Mouse (Mus musculus): ENCODE data around the gene Foxc2. TPM values are rescaled to one million over a fixed set of nuclear protein-coding genes. Genes with fewer than 3 reads are reported as not detected.

The Foxc2 gene
- polyA plus RNA-seq, 2 experiments, result 9.7 to 14.3 TPM

- Histone ChIP-seq H3K4me3 (replicated peaks; ENCODE audit: low read length) (no peak overlapping the region), H3K36me3 (ENCODE audit: control insufficient read depth, insufficient read depth, low read length) (no peaks in the 10 kb centered on the region), H3K27me3 (ENCODE audit: control insufficient read depth, insufficient read depth, low read length) (peaks cover 100% of the 10 kb centered on the region), H3K9me3 (ENCODE audit: control insufficient read depth, low read length) (no peaks in the 10 kb centered on the region), H3K4me2 (replicated peaks; ENCODE audit: low read depth, low read length, severe bottlenecking) (no peak overlapping the region), H3K27ac (replicated peaks; ENCODE audit: low read depth, low read length) (no peak overlapping the region), H3K9ac (ENCODE audit: low read depth, low read length, severe bottlenecking) (no peak overlapping the region), H3K4me1 (ENCODE audit: control insufficient read depth, insufficient read depth, low read length) (peaks cover 12% of the 10 kb centered on the region)
- 26% methylated on average over 19 of the region's 19 CpGs for WGBS
- DNase-seq (ENCODE audit: low spot score) (no peak), ATAC-seq (ENCODE audit: low FRiP score, low read depth) (no peak)
- no peak for TF ChIP-seq POLR2A (IDR thresholded peaks at IDR 0.05; ENCODE audit: borderline replicate concordance, extremely low read depth, insufficient read depth, insufficient read length)
Observed at GRCm38 (mm10) chr8:121086004-121086900, 29.7 kb upstream of the Foxc2 start.

DNA sequence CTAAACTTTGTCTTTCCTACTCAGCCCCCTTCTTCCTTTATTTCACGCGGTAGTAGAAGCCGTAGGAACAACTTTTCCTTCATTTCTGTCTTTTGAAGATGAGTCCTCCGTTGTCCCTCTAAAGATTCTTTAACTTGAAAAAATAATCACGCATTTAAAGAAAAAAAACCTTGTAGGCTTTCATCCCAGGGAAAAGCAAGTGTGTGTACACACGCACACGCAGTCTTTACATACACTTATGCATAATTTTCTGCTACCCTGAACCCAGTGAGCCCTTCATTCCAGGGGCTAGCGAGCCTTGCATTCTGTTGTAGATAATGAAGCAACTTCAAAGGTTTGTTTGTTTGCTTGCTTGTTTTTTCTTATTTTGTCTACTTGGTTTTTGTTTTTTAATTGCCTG is 27.7 kb upstream of the Foxc2 start:
- DNase-seq (ENCODE audit: low spot score), result no peak
- no peaks in the 10 kb centered on the region for H3K36me3 ChIP-seq (ENCODE audit: control insufficient read depth, insufficient read depth, low read length)
- no peak overlapping the region for H3K4me2 ChIP-seq (replicated peaks; ENCODE audit: low read depth, low read length, severe bottlenecking)
- H3K4me3 ChIP-seq (replicated peaks; ENCODE audit: low read length), result no peak overlapping the region
- peaks cover 94% of the 10 kb centered on the region for H3K27me3 ChIP-seq (ENCODE audit: control insufficient read depth, insufficient read depth, low read length)
- TF ChIP-seq POLR2A (IDR thresholded peaks at IDR 0.05; ENCODE audit: borderline replicate concordance, extremely low read depth, insufficient read depth, insufficient read length), result no peak
- H3K9ac ChIP-seq (ENCODE audit: low read depth, low read length, severe bottlenecking), result no peak overlapping the region
- ATAC-seq (ENCODE audit: low FRiP score, low read depth), result no peak
- H3K9me3 ChIP-seq (ENCODE audit: control insufficient read depth, low read length), result no peaks in the 10 kb centered on the region
- no peak overlapping the region for H3K27ac ChIP-seq (replicated peaks; ENCODE audit: low read depth, low read length)
- 4% methylated on average over 8 of the region's 8 CpGs for WGBS
- peaks cover 6% of the 10 kb centered on the region for H3K4me1 ChIP-seq (ENCODE audit: control insufficient read depth, insufficient read depth, low read length)

DNA sequence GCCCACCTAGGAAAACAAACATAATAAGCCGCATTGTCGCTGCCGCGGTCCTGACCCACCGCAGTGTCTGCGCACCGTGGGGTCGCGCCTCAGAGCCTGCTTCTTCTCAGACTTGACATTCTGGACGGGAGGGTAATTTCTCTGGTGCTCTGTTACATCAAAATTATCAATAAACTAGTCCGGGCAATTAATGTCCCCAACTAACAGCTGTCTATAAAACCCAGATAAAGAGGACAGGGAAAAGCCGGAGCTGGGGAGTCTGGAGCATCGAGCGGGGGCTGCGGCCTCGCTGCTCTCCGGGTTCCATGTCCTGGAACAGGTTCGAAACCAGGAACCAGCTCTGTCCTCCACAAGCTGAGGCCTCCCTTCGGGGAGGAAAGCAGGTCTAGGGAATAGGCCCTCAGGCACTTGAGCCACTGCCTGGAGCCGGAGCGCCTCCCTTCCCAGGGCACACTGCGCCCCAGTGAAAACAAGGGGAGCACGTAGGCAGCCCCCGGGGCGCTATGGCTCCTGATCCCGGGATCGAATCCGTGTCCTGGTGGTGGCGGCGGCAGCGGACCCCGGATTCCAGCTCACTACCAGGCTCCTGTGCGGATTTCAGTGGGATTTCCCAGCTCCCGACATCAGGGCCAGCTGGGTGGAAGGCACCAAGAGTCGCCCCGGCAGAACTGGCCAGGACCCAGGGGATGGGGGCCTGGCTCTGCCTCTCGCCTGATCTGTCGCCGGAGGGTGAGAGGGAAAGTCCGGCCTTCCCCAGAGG is 26.9 kb upstream of the Foxc2 start:
- no peaks in the 10 kb centered on the region for H3K9me3 ChIP-seq (ENCODE audit: control insufficient read depth, low read length)
- no peak overlapping the region for H3K9ac ChIP-seq (ENCODE audit: low read depth, low read length, severe bottlenecking)
- no peak overlapping the region for H3K27ac ChIP-seq (replicated peaks; ENCODE audit: low read depth, low read length)
- no peaks in the 10 kb centered on the region for H3K36me3 ChIP-seq (ENCODE audit: control insufficient read depth, insufficient read depth, low read length)
- ATAC-seq (ENCODE audit: low FRiP score, low read depth), result no peak
- H3K27me3 ChIP-seq (ENCODE audit: control insufficient read depth, insufficient read depth, low read length), result peaks cover 92% of the 10 kb centered on the region
- 2% methylated on average over 37 of the region's 40 CpGs for WGBS
- peaks cover 3% of the 10 kb centered on the region for H3K4me1 ChIP-seq (ENCODE audit: control insufficient read depth, insufficient read depth, low read length)
- no peak for TF ChIP-seq POLR2A (IDR thresholded peaks at IDR 0.05; ENCODE audit: borderline replicate concordance, extremely low read depth, insufficient read depth, insufficient read length)
- no peak for DNase-seq (ENCODE audit: low spot score)
- no peak overlapping the region for H3K4me3 ChIP-seq (replicated peaks; ENCODE audit: low read length)
- no peak overlapping the region for H3K4me2 ChIP-seq (replicated peaks; ENCODE audit: low read depth, low read length, severe bottlenecking)

- H3K4me3 ChIP-seq (replicated peaks; ENCODE audit: low read length), result no peak overlapping the region
- TF ChIP-seq POLR2A (IDR thresholded peaks at IDR 0.05; ENCODE audit: borderline replicate concordance, extremely low read depth, insufficient read depth, insufficient read length), result no peak
Observed at GRCm38 (mm10) chr8:121089631-121090380, 26.2 kb upstream of the Foxc2 start.

DNA sequence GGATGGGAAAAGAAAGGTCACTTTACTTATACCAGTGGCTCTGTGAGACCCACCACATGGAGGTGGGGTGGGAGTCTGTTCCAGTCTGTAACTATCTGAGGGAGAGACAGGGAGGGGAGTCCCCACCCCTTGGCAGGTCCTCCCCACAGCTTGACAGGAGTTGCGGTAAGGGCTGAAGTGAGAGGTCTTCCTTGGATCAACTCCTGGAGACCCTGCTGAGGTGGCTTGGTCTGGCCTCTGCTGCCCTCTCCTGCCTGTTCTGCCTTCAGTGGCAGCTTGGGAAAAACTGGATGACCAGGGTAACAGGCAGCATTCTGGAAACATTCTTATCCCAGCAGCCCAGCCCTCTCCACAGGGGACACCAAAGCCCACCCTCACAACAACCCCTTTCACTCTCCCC is 25.3 kb upstream of the Foxc2 start:
- 0% methylated on average over 1 of the region's 1 CpGs for WGBS
- Histone ChIP-seq H3K9me3 (ENCODE audit: control insufficient read depth, low read length) (no peaks in the 10 kb centered on the region), H3K4me3 (replicated peaks; ENCODE audit: low read length) (no peak overlapping the region), H3K9ac (ENCODE audit: low read depth, low read length, severe bottlenecking) (no peak overlapping the region), H3K27ac (replicated peaks; ENCODE audit: low read depth, low read length) (no peak overlapping the region), H3K4me2 (replicated peaks; ENCODE audit: low read depth, low read length, severe bottlenecking) (no peak overlapping the region), H3K36me3 (ENCODE audit: control insufficient read depth, insufficient read depth, low read length) (no peaks in the 10 kb centered on the region), H3K4me1 (ENCODE audit: control insufficient read depth, insufficient read depth, low read length) (no peaks in the 10 kb centered on the region), H3K27me3 (ENCODE audit: control insufficient read depth, insufficient read depth, low read length) (peaks cover 75% of the 10 kb centered on the region)
- ATAC-seq (ENCODE audit: low FRiP score, low read depth) (no peak), DNase-seq (ENCODE audit: low spot score) (no peak)
- TF ChIP-seq POLR2A (IDR thresholded peaks at IDR 0.05; ENCODE audit: borderline replicate concordance, extremely low read depth, insufficient read depth, insufficient read length), result no peak

More at GRCm38 (mm10) chr8:121089631-121090380, 26.2 kb upstream of the Foxc2 start:
- DNase-seq (ENCODE audit: low spot score) (no peak), ATAC-seq (ENCODE audit: low FRiP score, low read depth) (no peak)
- Histone ChIP-seq H3K4me2 (replicated peaks; ENCODE audit: low read depth, low read length, severe bottlenecking) (no peak overlapping the region), H3K27me3 (ENCODE audit: control insufficient read depth, insufficient read depth, low read length) (peaks cover 84% of the 10 kb centered on the region), H3K9me3 (ENCODE audit: control insufficient read depth, low read length) (no peaks in the 10 kb centered on the region), H3K9ac (ENCODE audit: low read depth, low read length, severe bottlenecking) (no peak overlapping the region), H3K36me3 (ENCODE audit: control insufficient read depth, insufficient read depth, low read length) (no peaks in the 10 kb centered on the region), H3K27ac (replicated peaks; ENCODE audit: low read depth, low read length) (no peak overlapping the region), H3K4me1 (ENCODE audit: control insufficient read depth, insufficient read depth, low read length) (no peaks in the 10 kb centered on the region; the same call in 1 of the 2 replicates)
- 6% methylated on average over 32 of the region's 32 CpGs for WGBS
